ENCODE assay signal across 21 mouse cellular contexts in genomic region chr1:79734794-79735193, GRCm38 (mm10). TPM values are rescaled to one million over a fixed set of nuclear protein-coding genes. Genes with fewer than 3 reads are reported as not detected.
DNase-seq lines count a peak whose midpoint lies in the region; ATAC-seq and TF ChIP-seq lines count a peak whose summit lies in the region.
"Had no signal": no experiment of that assay in that cellular context is flagged by ENCODE, and none has a peak within 500 bp of the region (broad histone marks: within the 10 kb centered on the region; RNA-seq: fewer than 3 reads in every experiment).

No protein-coding gene starts in this region.

- no peak for DNase-seq in gastrocnemius, adult 2 months
- no peak for DNase-seq in gastrocnemius, postnatal 10 days
- no peak for DNase-seq in lung, postnatal 0 days (ENCODE audit: low spot score)
- DNase-seq in lung, postnatal 14 days = no peak
- DNase-seq in CD4-positive, CD25-positive, alpha-beta regulatory T cell, adult 2 months (ENCODE audit: low read depth, low spot score) = peak; percentile 49
- DNase-seq in cerebellum, postnatal 36 days = no peak
- DNase-seq in left cerebral cortex, postnatal 25 days (ENCODE audit: low spot score in 2 of 2) = no peak
- DNase-seq: adrenal gland, postnatal 10 days; cerebellum, adult 9-11 months; heart, postnatal 14 days; layer of hippocampus, postnatal 36 days; thymus, adult 18-20 months; thymus, postnatal 4 days had no signal

- no peak overlapping the region for H3K9ac ChIP-seq in lung, postnatal 0 days (replicated peaks; ENCODE audit: low read depth)
- H3K9ac ChIP-seq: embryonic facial prominence, embryonic 13.5 days; heart, embryonic 12.5 days; hindbrain, embryonic 14.5 days; limb, embryonic 15.5 days; midbrain, embryonic 13.5 days had no signal

- intact Hi-C loops in gastrocnemius, adult 2 months (cut with DNase I) = no loop called here
- intact Hi-C loops in left cerebral cortex, postnatal 25 days (cut with DNase I) = no loop called here

- H3K27me3 ChIP-seq in lung, postnatal 0 days (replicated peaks; ENCODE audit: insufficient read depth, low read length) = no peaks in the 10 kb centered on the region
- H3K27me3 ChIP-seq: embryonic facial prominence, embryonic 13.5 days; heart, embryonic 12.5 days; limb, embryonic 15.5 days; midbrain, embryonic 13.5 days had no signal

- H3K27ac ChIP-seq in gastrocnemius, adult 2 months = no peak overlapping the region
- H3K27ac ChIP-seq in lung, postnatal 0 days (ENCODE audit: low read length) = no peak overlapping the region
- H3K27ac ChIP-seq: embryonic facial prominence, embryonic 13.5 days; hindbrain, embryonic 14.5 days; limb, embryonic 15.5 days; midbrain, embryonic 13.5 days had no signal

- no peaks in the 10 kb centered on the region for H3K4me1 ChIP-seq in lung, postnatal 0 days (ENCODE audit: insufficient read depth, low read depth, low read length)
- H3K4me1 ChIP-seq: heart, embryonic 12.5 days; limb, embryonic 15.5 days; midbrain, embryonic 13.5 days had no signal

- ATAC-seq in lung, postnatal 0 days = no peak
- peak; percentile 60; the same call in 1 of the 2 replicates for ATAC-seq in neutrophil, adult 5-6 weeks (ENCODE audit: extremely low read depth, insufficient number of reproducible peaks, low FRiP score, poor library complexity, severe bottlenecking)
- ATAC-seq: forebrain, embryonic 14.5 days; intestine, embryonic 16.5 days; midbrain, embryonic 13.5 days had no signal

- H3K4me2 ChIP-seq in lung, postnatal 0 days (replicated peaks; ENCODE audit: low read depth, low read length) = no peak overlapping the region
- H3K4me2 ChIP-seq: embryonic facial prominence, embryonic 13.5 days; heart, embryonic 12.5 days; hindbrain, embryonic 14.5 days; limb, embryonic 15.5 days; midbrain, embryonic 13.5 days had no signal

- H3K4me3 ChIP-seq in gastrocnemius, adult 2 months = no peak overlapping the region
- H3K4me3 ChIP-seq in lung, postnatal 0 days (ENCODE audit: low read depth, low read length) = no peak overlapping the region
- H3K4me3 ChIP-seq: embryonic facial prominence, embryonic 13.5 days; heart, embryonic 12.5 days; limb, embryonic 15.5 days; midbrain, embryonic 13.5 days had no signal

- no peaks in the 10 kb centered on the region for H3K9me3 ChIP-seq in lung, postnatal 0 days (ENCODE audit: low read length)
- H3K9me3 ChIP-seq: embryonic facial prominence, embryonic 13.5 days; heart, embryonic 12.5 days; limb, embryonic 15.5 days; midbrain, embryonic 13.5 days had no signal

- 0 out of 2 replicates have a peak, but pooled peaks have one; percentile 2 for TF ChIP-seq CTCF in gastrocnemius, adult 2 months (IDR thresholded peaks at IDR 0.05)
- peak; percentile 31 for TF ChIP-seq CTCF in lung, postnatal 0 days (IDR thresholded peaks at IDR 0.05)

- WGBS in lung, postnatal 0 days = 81% methylated on average over 5 of the region's 5 CpGs

- H3K36me3 ChIP-seq in lung, postnatal 0 days (ENCODE audit: insufficient read depth, low read length) = 0 out of 2 replicates have a peak, but pooled peaks cover 4% of the 10 kb centered on the region

- TF ChIP-seq EP300 in lung, postnatal 0 days (IDR thresholded peaks at IDR 0.05) = no peak

RNA-seq across cellular contexts. Expression of gene Mrpl44, which starts 41.0 kb away (rescaled TPM):
- total RNA-seq in gastrocnemius, adult 2 months (2021) = 10 to 100 TPM; 27.9 to 34.5 TPM
- total RNA-seq in gastrocnemius, postnatal 10 days (2021) = 10 to 100 TPM; 35.7 to 39.1 TPM
- 37.3 and 38.7 TPM in 2 replicates for polyA plus RNA-seq in lung, postnatal 0 days (2015; fragmentation: Nextera tagmentation; extraction: Ambion mirVana)
- 14.5 and 15.8 TPM in 2 replicates for total RNA-seq in neutrophil, adult 5-6 weeks (2017)
- total RNA-seq in left cerebral cortex, postnatal 25 days (2021) = 10 to 100 TPM; 25.7 to 27.5 TPM

RNA-seq across cellular contexts. Expression of gene Wdfy1, which starts 41.1 kb away (rescaled TPM):
- total RNA-seq in gastrocnemius, adult 2 months (2021) = 10 to 100 TPM; 10.9 to 11.5 TPM
- total RNA-seq in gastrocnemius, postnatal 10 days (2021) = 10 to 100 TPM; 16.6 to 18.7 TPM
- 57.0 and 63.1 TPM in 2 replicates for polyA plus RNA-seq in lung, postnatal 0 days (2015; fragmentation: Nextera tagmentation; extraction: Ambion mirVana)
- total RNA-seq in neutrophil, adult 5-6 weeks (2017) = 46.8 and 57.8 TPM in 2 replicates
- 10 to 100 TPM; 37.7 to 42.9 TPM for total RNA-seq in left cerebral cortex, postnatal 25 days (2021)
